Mouse (Mus musculus) large intestine, adult 2 months (tissue): ENCODE results near the gene N4bp1. TPM values are rescaled to one million over a fixed set of nuclear protein-coding genes. Genes with fewer than 3 reads are reported as not detected.
A peak's percentile ranks its signal among the peaks of the same experiment; 100 is the strongest.

Experiments
- DNase-seq: peaks from one replicate; pipeline ENCODE4 v3.0.0-alpha.2; 2012; ENCODE audit warnings: low read depth, low spot score
- WGBS: fragments of 180-500 bp; shearing (Covaris S2); methylation state at CpG from one replicate; pipeline ENCODE4 v1.1.7; 2018; 5-methylcytosine and 5-hydroxymethylcytosine counted together
- polyA plus RNA-seq: library from polyadenylated mRNA; depleted of rRNA; stranded (reverse); fragments of >200 nt; gene quantifications from 2 replicates; pipeline ENCODE4 v1.2.3, GENCODE M21; 2012; rRNA removed

N4bp1 gene
- polyA plus RNA-seq, 1 experiment: 9.8 TPM

DNA sequence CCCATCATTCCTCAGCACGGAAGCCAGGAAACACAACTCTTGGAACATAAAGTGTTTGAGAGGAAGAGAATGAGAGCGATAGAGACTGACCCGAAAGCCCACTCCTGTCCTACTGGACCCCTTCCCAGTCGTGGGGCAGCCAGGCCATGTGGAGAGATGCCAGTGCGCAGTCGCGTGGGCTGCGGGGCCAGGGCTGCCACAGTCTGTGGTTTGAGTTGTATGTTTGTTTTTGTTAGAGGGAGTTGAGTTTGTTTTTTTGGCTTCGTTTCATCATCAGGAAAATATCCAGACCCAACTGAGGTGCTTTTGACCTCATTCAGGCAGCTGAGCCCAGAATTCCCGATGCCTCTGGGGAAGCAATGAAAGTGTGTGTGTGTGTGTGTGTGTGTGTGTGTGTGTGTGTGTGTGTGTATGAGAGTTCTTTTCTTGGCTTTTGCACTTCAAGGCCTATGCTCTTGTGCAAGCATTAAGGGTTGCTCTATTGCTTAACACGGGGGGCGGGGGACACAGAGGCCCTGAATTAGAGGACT, 97.1 kb downstream of the N4bp1 start:
- no peak for DNase-seq
- 64% methylated on average over 12 of the region's 12 CpGs for WGBS

DNA sequence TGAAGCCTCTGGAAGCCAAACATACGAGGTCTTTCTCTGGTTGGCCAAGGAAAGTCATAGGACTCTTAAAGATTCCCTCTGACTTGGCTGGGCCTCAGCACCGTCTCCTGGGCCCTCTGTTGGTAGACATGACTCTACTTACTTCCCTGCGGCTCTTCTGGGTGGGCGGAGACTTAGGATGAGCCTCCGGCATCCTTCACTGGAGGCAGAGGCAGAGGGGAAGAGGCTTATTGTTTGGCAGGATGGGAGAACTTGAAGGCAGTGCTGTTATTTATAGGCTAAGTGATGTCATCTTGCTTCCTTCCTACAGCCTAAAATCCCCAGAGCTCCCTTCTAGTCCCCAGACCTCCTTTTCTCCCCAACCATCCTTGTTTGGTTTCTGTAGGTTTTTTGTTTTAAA, 98.6 kb downstream of the N4bp1 start:
- DNase-seq: no peak
- WGBS: 63% methylated on average over 5 of the region's 5 CpGs

DNA sequence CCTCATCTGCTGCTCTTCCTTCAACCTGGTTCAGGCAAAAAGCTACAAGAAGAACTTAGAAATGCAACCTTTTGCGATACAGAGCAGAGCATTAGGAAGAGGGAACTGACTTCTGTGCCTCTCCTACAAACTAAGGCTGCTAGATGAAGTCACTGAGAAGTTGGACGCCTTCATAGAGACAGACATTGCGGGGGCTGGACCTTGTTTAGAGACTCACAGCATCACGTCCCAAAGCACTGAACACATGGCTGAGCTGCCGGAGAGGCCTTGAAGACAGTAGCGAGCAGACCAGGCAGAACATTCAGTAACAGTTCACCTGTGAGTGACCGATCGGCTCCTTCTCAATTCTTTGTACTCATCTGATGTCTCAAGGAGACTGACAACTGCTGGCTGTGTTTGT, 104.0 kb downstream of the N4bp1 start:
- 94% methylated on average over 8 of the region's 8 CpGs for WGBS
- DNase-seq: no peak

DNA sequence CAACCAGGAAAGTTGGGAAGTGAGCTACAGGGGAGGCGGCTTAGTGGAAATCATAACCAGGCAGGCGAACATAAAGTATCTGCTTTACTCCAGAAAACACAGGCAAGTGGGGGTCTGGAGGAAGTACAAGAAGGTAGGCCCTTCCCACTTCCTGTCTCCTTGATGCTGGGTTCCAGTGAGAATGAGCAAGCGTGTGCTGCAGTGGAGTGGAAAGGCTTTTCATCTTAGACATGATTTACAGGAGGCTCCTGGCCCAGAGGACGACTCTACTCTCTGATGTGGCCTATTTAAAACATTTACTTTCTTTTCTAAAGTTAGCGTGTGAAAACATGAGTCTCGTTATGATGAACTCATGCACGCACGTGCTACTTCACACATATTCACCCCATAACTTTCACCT, 105.9 kb downstream of the N4bp1 start:
- WGBS: 74% methylated on average over 8 of the region's 8 CpGs
- DNase-seq: no peak

DNA sequence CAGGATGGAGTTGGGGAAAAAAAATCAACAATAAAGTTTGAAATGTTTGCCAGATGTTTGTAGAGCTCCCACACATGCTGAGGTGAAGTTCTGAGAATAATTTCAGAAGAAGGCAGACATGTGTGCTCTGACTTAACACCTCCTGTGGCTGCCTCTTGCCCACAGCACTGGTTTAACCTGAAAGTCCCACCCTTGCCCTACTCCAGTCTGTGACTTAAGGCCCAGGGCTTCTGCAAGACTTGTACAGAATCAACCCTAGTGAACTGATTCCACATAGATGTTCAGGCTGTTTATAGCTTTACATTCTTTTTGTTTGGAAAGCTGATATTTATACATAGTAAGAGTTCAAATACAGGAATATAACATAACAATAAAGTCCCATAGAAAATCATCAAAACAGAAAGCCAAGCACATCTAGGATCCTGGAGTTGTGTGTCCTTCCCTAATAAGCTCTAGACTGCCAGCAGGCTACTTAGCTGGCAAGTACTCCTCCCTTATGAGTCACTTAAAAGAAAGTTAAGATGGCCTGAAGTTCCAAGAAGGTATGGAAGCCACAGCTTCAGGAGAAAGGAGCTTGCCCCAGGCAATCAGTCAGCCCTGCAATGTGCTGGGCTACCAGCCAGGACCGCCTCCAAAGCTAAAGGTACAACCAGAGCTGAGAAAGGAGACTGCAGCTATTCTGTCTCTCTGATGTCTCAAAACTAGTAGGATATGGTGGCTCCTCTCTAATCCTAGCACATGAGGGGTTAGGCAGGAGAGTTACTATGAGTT, 114.9 kb downstream of the N4bp1 start:
- no peak for DNase-seq
- 79% methylated on average over 1 of the region's 1 CpGs for WGBS

DNA sequence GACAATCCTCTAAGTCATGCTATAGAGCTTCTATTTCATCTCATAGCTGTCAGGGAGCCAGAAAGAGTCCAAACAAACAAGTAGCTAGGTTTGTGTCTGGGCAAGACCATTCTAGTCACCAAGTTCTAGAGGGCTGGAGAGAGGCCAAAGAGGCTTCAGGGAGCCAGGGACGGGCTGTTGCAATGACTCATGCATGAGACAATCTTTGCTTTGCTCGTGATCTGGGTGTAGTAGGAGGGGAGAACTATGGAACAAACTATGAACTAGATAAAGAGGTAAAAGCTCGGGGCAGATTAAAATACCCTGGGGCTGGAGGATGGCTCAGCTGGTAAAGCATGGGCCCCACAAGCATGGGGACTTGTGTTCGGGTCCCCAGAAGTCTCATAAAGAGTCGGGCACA, 116.6 kb downstream of the N4bp1 start:
- WGBS: 37% methylated on average over 5 of the region's 5 CpGs
- peak; percentile 45 for DNase-seq

DNA sequence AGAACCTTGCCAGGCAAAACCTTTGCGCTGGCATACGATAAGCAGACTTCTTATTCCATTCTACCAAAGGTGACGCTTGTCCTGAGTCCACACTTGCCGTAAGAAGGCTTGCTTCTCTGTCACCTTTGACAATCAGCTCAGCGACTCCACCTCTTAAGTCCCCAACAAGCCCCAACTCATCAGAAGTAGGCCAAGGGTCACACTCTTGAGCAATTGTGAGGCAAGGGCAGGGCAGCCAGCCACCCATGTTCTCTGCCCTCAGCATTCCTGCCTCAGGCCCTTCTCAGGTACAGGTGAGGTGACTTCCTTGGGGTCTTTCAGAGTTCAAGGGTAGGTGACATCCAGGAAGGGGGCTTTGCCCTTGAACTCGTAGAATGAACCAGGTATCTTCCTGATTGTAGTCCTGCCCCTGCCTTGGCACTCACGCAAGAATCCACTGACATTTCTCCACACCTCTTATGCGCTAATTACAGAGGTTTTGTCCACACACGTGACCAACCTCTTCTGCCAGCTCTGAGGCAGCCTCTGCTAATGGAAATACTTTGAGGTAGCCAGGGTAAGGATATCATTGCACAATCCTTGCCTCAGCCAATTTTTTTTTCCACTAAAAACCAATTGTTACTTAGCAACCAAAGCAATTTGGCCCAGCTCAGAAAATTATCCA, 118.4 kb downstream of the N4bp1 start:
- DNase-seq: no peak
- 57% methylated on average over 9 of the region's 9 CpGs for WGBS

DNA sequence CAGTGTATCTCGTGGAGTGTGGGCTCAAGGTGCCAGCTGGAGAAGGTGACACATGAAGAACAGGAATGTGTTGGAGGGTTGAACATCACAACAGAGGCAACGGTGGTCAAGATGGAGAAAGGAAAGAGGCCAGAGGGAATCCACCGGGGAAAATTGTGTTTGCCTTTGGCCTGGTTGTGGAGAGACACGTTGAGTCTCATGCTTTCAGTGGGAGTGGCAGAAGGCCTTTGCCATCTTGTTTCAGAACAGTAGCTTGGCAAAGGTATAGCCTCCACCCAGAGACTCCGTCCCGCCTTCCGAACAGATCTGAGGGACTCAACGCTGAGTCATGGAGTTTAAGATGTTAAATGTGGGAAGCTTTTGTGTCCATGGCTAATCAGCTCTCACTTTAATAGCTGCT, 119.4 kb downstream of the N4bp1 start:
- no peak for DNase-seq
- 71% methylated on average over 8 of the region's 8 CpGs for WGBS

DNA sequence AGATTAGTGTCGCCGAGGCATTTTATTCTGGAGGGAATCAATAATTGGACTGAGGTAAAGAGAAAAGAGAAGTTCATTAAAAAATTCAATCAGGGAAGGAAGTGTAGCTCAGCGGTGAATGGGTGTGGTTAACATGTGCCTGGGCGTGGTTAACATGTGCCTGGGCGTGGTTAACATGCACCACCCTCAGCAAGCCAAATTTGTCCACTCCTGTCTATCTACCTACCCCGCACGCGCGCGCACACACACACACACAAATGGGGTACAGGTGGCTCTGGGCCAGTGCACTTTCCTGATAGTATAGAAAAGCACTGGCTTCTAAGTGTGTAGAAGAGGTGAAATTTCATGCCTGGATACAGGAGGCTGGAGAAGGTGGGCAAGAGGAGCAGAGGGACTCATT, 119.9 kb downstream of the N4bp1 start:
- 79% methylated on average over 10 of the region's 10 CpGs for WGBS
- DNase-seq: no peak

DNA sequence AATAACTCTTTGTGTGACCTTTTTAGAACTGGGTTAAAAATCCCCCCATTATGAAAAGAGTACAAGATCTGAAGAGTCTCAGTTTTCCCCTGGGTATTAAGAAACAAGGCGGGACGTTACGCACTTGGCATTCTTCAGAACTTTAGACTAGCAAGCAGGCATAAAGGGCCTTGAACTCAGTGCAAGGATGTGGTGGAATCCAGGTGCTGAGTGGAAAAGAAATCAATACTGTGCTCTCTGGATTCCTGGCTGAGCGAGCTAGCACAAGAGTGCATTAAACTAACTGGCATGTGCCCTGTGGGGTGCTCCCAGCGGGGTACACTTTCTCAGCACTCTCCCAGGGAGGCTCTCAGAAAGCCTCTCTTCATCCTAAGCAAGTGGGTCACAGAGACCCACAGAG, 122.3 kb downstream of the N4bp1 start:
- 75% methylated on average over 5 of the region's 5 CpGs for WGBS
- DNase-seq: no peak

DNA sequence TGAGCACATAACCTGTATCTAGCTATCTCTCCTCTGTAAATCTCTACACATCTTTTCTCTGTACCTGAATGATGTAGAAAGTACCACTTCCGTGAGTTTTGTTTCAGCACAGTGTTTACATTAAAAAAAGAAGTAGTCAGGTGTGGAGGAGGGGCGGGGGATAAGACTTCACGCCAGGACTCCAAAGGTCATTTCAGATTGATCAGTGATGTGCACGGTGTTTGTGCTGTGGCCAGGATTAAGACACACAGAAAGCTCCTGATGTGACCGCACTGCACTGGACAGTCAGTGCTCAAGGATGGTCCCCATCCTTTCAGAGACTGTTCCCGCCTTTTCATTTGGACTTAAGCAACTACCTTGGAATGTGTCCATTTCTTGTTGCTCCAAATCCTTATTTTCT, 124.3 kb downstream of the N4bp1 start:
- no peak for DNase-seq
- 42% methylated on average over 6 of the region's 6 CpGs for WGBS

DNA sequence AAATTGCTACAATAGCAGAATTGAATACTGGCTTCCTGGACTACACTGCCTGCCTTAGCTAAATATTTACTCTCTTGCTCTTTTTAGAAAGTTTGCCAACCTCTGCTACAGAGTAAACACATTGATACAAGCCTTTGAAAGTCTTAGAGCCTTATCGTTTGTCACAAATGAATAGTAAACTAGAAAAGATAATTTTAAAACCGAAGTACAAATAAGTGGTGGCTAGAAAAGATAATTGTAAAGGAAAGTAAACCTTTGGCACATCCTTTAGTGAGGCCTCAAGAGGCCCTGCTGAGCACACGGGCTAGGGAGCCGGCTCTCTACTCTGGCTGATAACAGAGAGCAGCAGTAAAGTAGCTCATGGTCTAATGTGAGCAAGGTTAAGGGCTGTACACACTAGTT, 126.0 kb downstream of the N4bp1 start:
- DNase-seq: no peak
- WGBS: 14% methylated on average over 4 of the region's 4 CpGs

DNA sequence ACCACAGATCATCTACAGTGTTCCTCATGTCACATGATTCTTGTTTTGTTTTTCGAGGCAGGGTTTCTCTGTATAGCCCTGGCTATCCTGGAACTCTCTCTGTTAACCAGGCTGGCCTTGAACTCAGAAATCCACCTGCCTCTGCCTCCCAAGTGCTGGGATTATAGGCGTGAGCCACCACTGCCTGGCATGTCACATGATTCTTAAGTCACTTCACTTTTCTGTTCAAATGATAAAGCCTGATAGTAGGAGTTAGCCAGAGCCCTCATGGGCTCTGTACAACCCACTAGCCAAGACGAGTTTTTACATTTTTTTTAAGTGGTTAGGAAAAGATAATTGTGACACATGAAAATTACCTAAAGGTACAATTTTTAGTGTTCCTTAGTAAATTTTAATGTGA, 126.4 kb downstream of the N4bp1 start:
- 35% methylated on average over 3 of the region's 3 CpGs for WGBS

More for the DNA sequence above, 126.4 kb downstream of the N4bp1 start:
- DNase-seq: no peak

Other genes with a start within 250 kb of the N4bp1 start
- 1.1 and 1.8 TPM in 2 replicates for gene Gm10638, start 139.6 kb downstream of the N4bp1 start, polyA plus RNA-seq
- gene Siah1a, start 139.3 kb downstream of the N4bp1 start, polyA plus RNA-seq: 14.5 and 18.2 TPM in 2 replicates